Mouse (Mus musculus): Measurements from ENCODE around the gene Krt222. TPM values are rescaled to one million over a fixed set of nuclear protein-coding genes. Genes with fewer than 3 reads are reported as not detected.

The Krt222 gene
- polyA plus RNA-seq (2015; fragmentation: Nextera tagmentation; extraction: Ambion mirVana): 0.97 and 1.4 TPM in 2 replicates

GRCm38 (mm10) chr11:99243820-99244374, at the start of gene Krt222:
Gene Krt222 (minus strand): TSS chr11:99244085.
- ATAC-seq: no peak

GRCm38 (mm10) chr11:99292846-99293245, 49.0 kb upstream of the Krt222 start:
- H3K9ac ChIP-seq: no peak overlapping the region
- no peaks in the 10 kb centered on the region for H3K4me1 ChIP-seq
- ATAC-seq: no peak
- H3K36me3 ChIP-seq (ENCODE audit: poor library complexity, severe bottlenecking): no peaks in the 10 kb centered on the region
- WGBS: 64% methylated on average over 5 of the region's 5 CpGs
- no peaks in the 10 kb centered on the region for H3K27me3 ChIP-seq
- H3K4me2 ChIP-seq: no peak overlapping the region
- H3K27ac ChIP-seq: no peak overlapping the region
- H3K9me3 ChIP-seq (replicated peaks): no peaks in the 10 kb centered on the region
- H3K4me3 ChIP-seq: no peak overlapping the region

More at GRCm38 (mm10) chr11:99243820-99244374, at the start of gene Krt222:
- Histone ChIP-seq H3K4me1 (peaks cover 8% of the 10 kb centered on the region), H3K9ac (peak within 1 kb of the TSS; percentile 57), H3K36me3 (ENCODE audit: poor library complexity, severe bottlenecking) (no peaks in the 10 kb centered on the region), H3K27ac (peak within 1 kb of the TSS; percentile 35; the same call in 1 of the 2 replicates), H3K9me3 (replicated peaks) (no peaks in the 10 kb centered on the region), H3K4me2 (peak within 1 kb of the TSS; percentile 59), H3K27me3 (no peaks in the 10 kb centered on the region), H3K4me3 (peak within 1 kb of the TSS; percentile 35)
- 10% methylated on average over 17 of the region's 17 CpGs for WGBS

GRCm38 (mm10) chr11:99284833-99285312, 41.0 kb upstream of the Krt222 start, which contains the start of gene Krt24:
Gene Krt24 (minus strand): TSS chr11:99285262.
- no peak for ATAC-seq
- no peak within 1 kb of the TSS for H3K27ac ChIP-seq
- no peak within 1 kb of the TSS for H3K9ac ChIP-seq
- no peak within 1 kb of the TSS for H3K4me2 ChIP-seq
- H3K4me3 ChIP-seq: no peak within 1 kb of the TSS
- no peaks in the 10 kb centered on the region for H3K4me1 ChIP-seq
- WGBS: 62% methylated on average over 11 of the region's 11 CpGs
- no peaks in the 10 kb centered on the region for H3K27me3 ChIP-seq
- no peaks in the 10 kb centered on the region for H3K36me3 ChIP-seq (ENCODE audit: poor library complexity, severe bottlenecking)
- H3K9me3 ChIP-seq (replicated peaks): no peaks in the 10 kb centered on the region

GRCm38 (mm10) chr11:99284011-99284410, 40.1 kb upstream of the Krt222 start:
- H3K4me1 ChIP-seq: no peaks in the 10 kb centered on the region
- 69% methylated on average over 5 of the region's 5 CpGs for WGBS
- no peak overlapping the region for H3K4me2 ChIP-seq
- no peaks in the 10 kb centered on the region for H3K36me3 ChIP-seq (ENCODE audit: poor library complexity, severe bottlenecking)
- no peaks in the 10 kb centered on the region for H3K27me3 ChIP-seq
- no peaks in the 10 kb centered on the region for H3K9me3 ChIP-seq (replicated peaks)
- no peak for ATAC-seq
- no peak overlapping the region for H3K27ac ChIP-seq
- no peak overlapping the region for H3K4me3 ChIP-seq
- no peak overlapping the region for H3K9ac ChIP-seq

GRCm38 (mm10) chr11:99283334-99283733, 39.4 kb upstream of the Krt222 start:
- no peaks in the 10 kb centered on the region for H3K27me3 ChIP-seq
- no peak overlapping the region for H3K9ac ChIP-seq
- 55% methylated on average over 4 of the region's 4 CpGs for WGBS
- no peak overlapping the region for H3K27ac ChIP-seq
- no peak overlapping the region for H3K4me2 ChIP-seq
- ATAC-seq: no peak
- no peaks in the 10 kb centered on the region for H3K4me1 ChIP-seq
- no peak overlapping the region for H3K4me3 ChIP-seq
- H3K36me3 ChIP-seq (ENCODE audit: poor library complexity, severe bottlenecking): no peaks in the 10 kb centered on the region
- H3K9me3 ChIP-seq (replicated peaks): no peaks in the 10 kb centered on the region

- Histone ChIP-seq H3K9ac (no peak overlapping the region), H3K9me3 (replicated peaks) (no peaks in the 10 kb centered on the region), H3K4me2 (no peak overlapping the region), H3K27ac (no peak overlapping the region), H3K4me1 (no peaks in the 10 kb centered on the region), H3K4me3 (no peak overlapping the region), H3K36me3 (ENCODE audit: poor library complexity, severe bottlenecking) (no peaks in the 10 kb centered on the region), H3K27me3 (no peaks in the 10 kb centered on the region)
- 84% methylated on average over 9 of the region's 9 CpGs for WGBS
- ATAC-seq: no peak
Measured at GRCm38 (mm10) chr11:99281116-99281515, 37.2 kb upstream of the Krt222 start.

GRCm38 (mm10) chr11:99279986-99280385, 36.1 kb upstream of the Krt222 start:
- Histone ChIP-seq H3K36me3 (ENCODE audit: poor library complexity, severe bottlenecking) (no peaks in the 10 kb centered on the region), H3K27ac (no peak overlapping the region), H3K9me3 (replicated peaks) (no peaks in the 10 kb centered on the region), H3K9ac (no peak overlapping the region), H3K4me3 (no peak overlapping the region), H3K4me2 (no peak overlapping the region), H3K27me3 (no peaks in the 10 kb centered on the region), H3K4me1 (no peaks in the 10 kb centered on the region)
- no peak for ATAC-seq
- 83% methylated on average over 5 of the region's 5 CpGs for WGBS

GRCm38 (mm10) chr11:99276786-99277185, 32.9 kb upstream of the Krt222 start:
- Histone ChIP-seq H3K36me3 (ENCODE audit: poor library complexity, severe bottlenecking) (no peaks in the 10 kb centered on the region), H3K9ac (no peak overlapping the region), H3K4me3 (no peak overlapping the region), H3K9me3 (replicated peaks) (no peaks in the 10 kb centered on the region), H3K4me2 (no peak overlapping the region), H3K4me1 (no peaks in the 10 kb centered on the region), H3K27me3 (no peaks in the 10 kb centered on the region; the same call in 1 of the 2 replicates), H3K27ac (no peak overlapping the region)
- no peak for ATAC-seq
- WGBS: 59% methylated on average over 7 of the region's 7 CpGs

- Histone ChIP-seq H3K4me2 (no peak overlapping the region), H3K9ac (no peak overlapping the region), H3K36me3 (ENCODE audit: poor library complexity, severe bottlenecking) (no peaks in the 10 kb centered on the region), H3K4me3 (no peak overlapping the region), H3K27ac (no peak overlapping the region), H3K9me3 (replicated peaks) (no peaks in the 10 kb centered on the region), H3K27me3 (no peaks in the 10 kb centered on the region; the same call in 1 of the 2 replicates), H3K4me1 (no peaks in the 10 kb centered on the region)
- 87% methylated on average over 6 of the region's 6 CpGs for WGBS
- no peak for ATAC-seq
Measured at GRCm38 (mm10) chr11:99275624-99276023, 31.7 kb upstream of the Krt222 start.

GRCm38 (mm10) chr11:99272721-99273120, 28.8 kb upstream of the Krt222 start:
- H3K9me3 ChIP-seq (replicated peaks): no peaks in the 10 kb centered on the region
- no peak overlapping the region for H3K27ac ChIP-seq
- no peak for ATAC-seq
- no peaks in the 10 kb centered on the region; the same call in 1 of the 2 replicates for H3K27me3 ChIP-seq
- no peaks in the 10 kb centered on the region for H3K4me1 ChIP-seq
- H3K4me3 ChIP-seq: no peak overlapping the region
- H3K9ac ChIP-seq: no peak overlapping the region
- 93% methylated on average over 4 of the region's 4 CpGs for WGBS
- H3K36me3 ChIP-seq (ENCODE audit: poor library complexity, severe bottlenecking): no peaks in the 10 kb centered on the region
- H3K4me2 ChIP-seq: no peak overlapping the region

GRCm38 (mm10) chr11:99269192-99269591, 25.3 kb upstream of the Krt222 start:
- H3K27ac ChIP-seq: no peak overlapping the region
- no peaks in the 10 kb centered on the region for H3K36me3 ChIP-seq (ENCODE audit: poor library complexity, severe bottlenecking)
- no peak for ATAC-seq
- no peak overlapping the region for H3K4me2 ChIP-seq
- H3K9ac ChIP-seq: no peak overlapping the region
- H3K27me3 ChIP-seq: no peaks in the 10 kb centered on the region; the same call in 1 of the 2 replicates
- WGBS: 76% methylated on average over 7 of the region's 7 CpGs
- H3K4me1 ChIP-seq: no peaks in the 10 kb centered on the region
- no peaks in the 10 kb centered on the region for H3K9me3 ChIP-seq (replicated peaks)
- no peak overlapping the region for H3K4me3 ChIP-seq

- Histone ChIP-seq H3K9me3 (replicated peaks) (no peaks in the 10 kb centered on the region), H3K9ac (no peak overlapping the region), H3K4me2 (no peak overlapping the region), H3K27me3 (no peaks in the 10 kb centered on the region), H3K4me1 (no peaks in the 10 kb centered on the region), H3K27ac (no peak overlapping the region), H3K36me3 (ENCODE audit: poor library complexity, severe bottlenecking) (no peaks in the 10 kb centered on the region), H3K4me3 (no peak overlapping the region)
- 18% methylated on average over 9 of the region's 9 CpGs for WGBS
- no peak for ATAC-seq
Measured at GRCm38 (mm10) chr11:99265796-99266195, 21.9 kb upstream of the Krt222 start.

GRCm38 (mm10) chr11:99265220-99265619, 21.3 kb upstream of the Krt222 start:
- Histone ChIP-seq H3K4me2 (no peak overlapping the region), H3K4me3 (no peak overlapping the region), H3K36me3 (ENCODE audit: poor library complexity, severe bottlenecking) (no peaks in the 10 kb centered on the region), H3K9me3 (replicated peaks) (no peaks in the 10 kb centered on the region), H3K27me3 (no peaks in the 10 kb centered on the region), H3K4me1 (no peaks in the 10 kb centered on the region), H3K9ac (no peak overlapping the region), H3K27ac (no peak overlapping the region)
- 73% methylated on average over 9 of the region's 9 CpGs for WGBS
- no peak for ATAC-seq

Measured in forebrain, embryonic 13.5 days (tissue).